Mouse (Mus musculus): ENCODE results near the gene Nvl. TPM values are rescaled to one million over a fixed set of nuclear protein-coding genes. Genes with fewer than 3 reads are reported as not detected.

The Nvl gene
- 40.6 and 45.2 TPM in 2 replicates for polyA plus RNA-seq (2015; fragmentation: Nextera tagmentation; extraction: Ambion mirVana)

GRCm38 (mm10) chr1:181143950-181144836 lies at the start of gene Nvl, which contains the start of gene Cnih4:
Gene Nvl (minus strand): TSS chr1:181144204.
Gene Cnih4 (plus strand): TSS chr1:181144693.
- H3K4me1 ChIP-seq (replicated peaks) = peaks cover 21% of the 10 kb centered on the region
- no peaks in the 10 kb centered on the region for H3K27me3 ChIP-seq
- H3K27ac ChIP-seq = peak within 1 kb of the TSS; percentile 76
- ATAC-seq (ENCODE audit: low FRiP score) = peak; percentile 100
- H3K9ac ChIP-seq = peak within 1 kb of the TSS; percentile 84
- H3K4me3 ChIP-seq = peak within 1 kb of the TSS; percentile 83
- H3K9me3 ChIP-seq = no peaks in the 10 kb centered on the region
- WGBS = under 1% methylated on average over 52 of the region's 52 CpGs
- H3K4me2 ChIP-seq = peak within 1 kb of the TSS; percentile 68
- H3K36me3 ChIP-seq = peaks cover 24% of the 10 kb centered on the region

- Histone ChIP-seq H3K36me3 (peaks cover 78% of the 10 kb centered on the region), H3K27me3 (no peaks in the 10 kb centered on the region), H3K27ac (no peak overlapping the region), H3K4me1 (replicated peaks) (no peaks in the 10 kb centered on the region), H3K4me3 (no peak overlapping the region), H3K4me2 (no peak overlapping the region), H3K9ac (no peak overlapping the region), H3K9me3 (no peaks in the 10 kb centered on the region)
- WGBS = 92% methylated on average over 4 of the region's 4 CpGs
- no peak for ATAC-seq (ENCODE audit: low FRiP score)
These were observed 44.9 kb upstream of the Nvl start for GRCm38 (mm10) chr1:181188925-181189324.

- H3K36me3 ChIP-seq = peaks cover 57% of the 10 kb centered on the region
These were observed 26.2 kb upstream of the Nvl start for GRCm38 (mm10) chr1:181170210-181170609.

GRCm38 (mm10) chr1:181168377-181168776 lies 24.4 kb upstream of the Nvl start:
- Histone ChIP-seq H3K4me3 (no peak overlapping the region), H3K4me1 (replicated peaks) (no peaks in the 10 kb centered on the region), H3K9ac (no peak overlapping the region), H3K27me3 (no peaks in the 10 kb centered on the region), H3K4me2 (no peak overlapping the region), H3K27ac (no peak overlapping the region), H3K9me3 (no peaks in the 10 kb centered on the region), H3K36me3 (peaks cover 64% of the 10 kb centered on the region)
- ATAC-seq (ENCODE audit: low FRiP score) = no peak
- 80% methylated on average over 3 of the region's 3 CpGs for WGBS

More at GRCm38 (mm10) chr1:181170210-181170609, 26.2 kb upstream of the Nvl start:
- Histone ChIP-seq H3K4me2 (no peak overlapping the region), H3K27ac (no peak overlapping the region), H3K9ac (no peak overlapping the region), H3K4me1 (replicated peaks) (no peaks in the 10 kb centered on the region), H3K9me3 (no peaks in the 10 kb centered on the region), H3K27me3 (no peaks in the 10 kb centered on the region), H3K4me3 (no peak overlapping the region)
- ATAC-seq (ENCODE audit: low FRiP score) = no peak
- WGBS = 91% methylated on average over 8 of the region's 8 CpGs

DNA sequence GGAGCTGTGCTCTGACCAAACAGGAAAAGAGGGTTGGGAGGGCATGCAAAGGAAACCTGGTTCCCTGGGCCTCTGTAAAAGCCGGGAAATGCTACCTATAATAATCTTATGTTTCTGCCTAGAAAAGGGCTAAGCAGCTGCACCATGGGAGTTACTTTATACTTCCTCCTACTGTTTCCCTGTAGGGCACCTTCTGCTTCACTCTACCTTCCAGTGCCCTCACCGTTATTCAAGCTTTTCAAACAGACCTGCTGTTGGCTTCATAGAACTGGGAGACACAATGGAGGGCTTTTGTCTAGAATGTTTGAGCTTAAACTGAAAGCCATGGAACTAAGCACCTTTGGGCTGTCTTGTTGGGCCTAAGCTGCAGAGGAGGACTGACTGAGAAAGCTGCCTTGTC lies 23.8 kb upstream of the Nvl start:
- Histone ChIP-seq H3K4me3 (no peak overlapping the region), H3K27ac (0 out of 2 replicates have a peak overlapping the region, but pooled peaks have one; percentile 18), H3K9ac (no peak overlapping the region), H3K4me1 (replicated peaks) (no peaks in the 10 kb centered on the region), H3K27me3 (no peaks in the 10 kb centered on the region), H3K36me3 (peaks cover 70% of the 10 kb centered on the region), H3K9me3 (no peaks in the 10 kb centered on the region), H3K4me2 (no peak overlapping the region)
- 79% methylated on average over 2 of the region's 2 CpGs for WGBS
- no peak for ATAC-seq (ENCODE audit: low FRiP score)

DNA sequence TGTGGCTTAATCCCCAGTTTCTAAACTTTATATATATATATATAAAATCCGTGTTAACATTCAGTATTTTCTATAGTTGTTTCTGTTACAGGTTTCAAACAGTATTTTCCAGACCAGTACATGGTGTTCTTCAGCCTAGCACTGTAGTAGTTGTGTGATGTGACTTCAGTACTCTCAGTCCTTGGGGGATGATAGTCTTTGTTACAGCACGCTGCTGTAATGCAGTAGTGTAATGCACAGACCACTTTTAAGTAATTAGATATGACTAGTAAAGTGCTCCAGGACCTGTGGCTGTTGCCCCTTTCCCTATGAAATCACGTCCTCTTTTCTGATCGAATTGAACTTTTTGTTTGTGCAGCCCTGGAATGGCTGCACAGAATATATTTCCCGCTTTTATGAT lies 7.5 kb upstream of the Nvl start:
- WGBS = 39% methylated on average over 5 of the region's 5 CpGs

DNA sequence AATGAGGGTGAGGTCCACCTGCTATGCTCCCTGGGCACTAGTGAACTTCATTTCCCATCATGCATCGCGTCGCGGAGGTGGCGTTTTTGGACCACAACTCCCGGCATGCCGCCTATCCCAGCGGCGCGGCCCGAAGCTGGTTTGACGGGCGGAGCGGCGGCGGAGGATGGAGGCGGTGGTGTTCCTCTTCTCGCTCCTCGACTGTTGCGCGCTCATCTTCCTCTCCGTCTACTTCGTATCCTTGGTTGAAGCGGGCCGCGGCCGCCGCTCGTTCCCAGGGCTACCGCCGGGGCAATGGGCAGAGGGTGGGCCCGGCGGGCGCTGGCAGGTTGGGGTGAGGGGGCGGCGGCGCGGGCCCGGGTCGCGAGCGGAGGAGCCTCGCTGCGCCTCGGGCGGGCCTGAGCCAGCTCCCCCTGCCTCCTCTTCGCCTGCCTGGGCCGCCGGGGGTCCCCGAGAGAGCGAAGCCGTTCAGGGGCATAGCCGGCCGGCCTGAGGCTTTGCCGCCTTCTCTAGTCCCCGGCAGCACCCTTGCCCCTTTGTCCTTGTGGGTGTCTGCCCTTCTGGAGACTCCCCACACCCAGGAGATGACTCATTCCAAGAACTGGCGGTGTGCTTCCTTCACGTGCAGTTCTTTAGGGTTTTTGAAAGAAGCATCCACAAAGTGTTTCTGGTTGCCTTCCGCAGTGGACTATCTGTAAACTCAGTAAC lies 7.0 kb upstream of the Nvl start:
- H3K9me3 ChIP-seq = no peaks in the 10 kb centered on the region
- under 1% methylated on average over 52 of the region's 59 CpGs for WGBS
- H3K4me2 ChIP-seq = peak overlapping the region; percentile 76
- H3K27ac ChIP-seq = peak overlapping the region; percentile 92
- H3K36me3 ChIP-seq = peaks cover 22% of the 10 kb centered on the region
- ATAC-seq (ENCODE audit: low FRiP score) = peak; percentile 89
- H3K4me1 ChIP-seq (replicated peaks) = peaks cover 22% of the 10 kb centered on the region
- peak overlapping the region; percentile 95 for H3K4me3 ChIP-seq
- peak overlapping the region; percentile 95 for H3K9ac ChIP-seq
- no peaks in the 10 kb centered on the region for H3K27me3 ChIP-seq

More for the DNA sequence above, 7.5 kb upstream of the Nvl start:
- Histone ChIP-seq H3K4me2 (peak overlapping the region; percentile 76), H3K27ac (no peak overlapping the region), H3K9ac (peak overlapping the region; percentile 95), H3K9me3 (no peaks in the 10 kb centered on the region), H3K4me1 (replicated peaks) (peaks cover 22% of the 10 kb centered on the region), H3K27me3 (no peaks in the 10 kb centered on the region), H3K4me3 (peak overlapping the region; percentile 95), H3K36me3 (peaks cover 23% of the 10 kb centered on the region)
- ATAC-seq (ENCODE audit: low FRiP score) = no peak; the same call in 1 of the 2 replicates

GRCm38 (mm10) chr1:181150431-181150826 lies 6.4 kb upstream of the Nvl start:
- Histone ChIP-seq H3K27me3 (no peaks in the 10 kb centered on the region), H3K36me3 (peaks cover 16% of the 10 kb centered on the region), H3K27ac (no peak overlapping the region), H3K4me1 (replicated peaks) (peaks cover 23% of the 10 kb centered on the region), H3K9ac (no peak overlapping the region), H3K4me2 (no peak overlapping the region), H3K9me3 (no peaks in the 10 kb centered on the region), H3K4me3 (peak overlapping the region; percentile 95)
- WGBS = 64% methylated on average over 3 of the region's 3 CpGs
- ATAC-seq (ENCODE audit: low FRiP score) = peak; percentile 46

- 85% methylated on average over 3 of the region's 3 CpGs for WGBS
- Histone ChIP-seq H3K4me3 (no peak overlapping the region), H3K27me3 (no peaks in the 10 kb centered on the region), H3K4me2 (no peak overlapping the region), H3K27ac (no peak overlapping the region), H3K9ac (no peak overlapping the region), H3K9me3 (no peaks in the 10 kb centered on the region), H3K36me3 (peaks cover 7% of the 10 kb centered on the region), H3K4me1 (replicated peaks) (peaks cover 31% of the 10 kb centered on the region)
- ATAC-seq (ENCODE audit: low FRiP score) = no peak
These were observed 5.5 kb upstream of the Nvl start for GRCm38 (mm10) chr1:181149373-181150017.

- peaks cover 27% of the 10 kb centered on the region for H3K4me1 ChIP-seq (replicated peaks)
- no peak overlapping the region for H3K4me3 ChIP-seq
- ATAC-seq (ENCODE audit: low FRiP score) = no peak
- no peaks in the 10 kb centered on the region for H3K9me3 ChIP-seq
- no peak overlapping the region for H3K4me2 ChIP-seq
- 76% methylated on average over 5 of the region's 5 CpGs for WGBS
- no peaks in the 10 kb centered on the region for H3K27me3 ChIP-seq
- no peak overlapping the region for H3K9ac ChIP-seq
- no peak overlapping the region for H3K27ac ChIP-seq
- no peaks in the 10 kb centered on the region for H3K36me3 ChIP-seq
These were observed 4.5 kb upstream of the Nvl start for GRCm38 (mm10) chr1:181148540-181148939.

GRCm38 (mm10) chr1:181146187-181146586 lies 2.2 kb upstream of the Nvl start:
- no peak for ATAC-seq (ENCODE audit: low FRiP score)
- Histone ChIP-seq H3K4me2 (no peak overlapping the region), H3K36me3 (peaks cover 5% of the 10 kb centered on the region), H3K9ac (no peak overlapping the region), H3K27me3 (no peaks in the 10 kb centered on the region), H3K9me3 (no peaks in the 10 kb centered on the region), H3K27ac (no peak overlapping the region), H3K4me3 (no peak overlapping the region), H3K4me1 (replicated peaks) (peaks cover 21% of the 10 kb centered on the region)
- WGBS = 96% methylated on average over 2 of the region's 2 CpGs

DNA sequence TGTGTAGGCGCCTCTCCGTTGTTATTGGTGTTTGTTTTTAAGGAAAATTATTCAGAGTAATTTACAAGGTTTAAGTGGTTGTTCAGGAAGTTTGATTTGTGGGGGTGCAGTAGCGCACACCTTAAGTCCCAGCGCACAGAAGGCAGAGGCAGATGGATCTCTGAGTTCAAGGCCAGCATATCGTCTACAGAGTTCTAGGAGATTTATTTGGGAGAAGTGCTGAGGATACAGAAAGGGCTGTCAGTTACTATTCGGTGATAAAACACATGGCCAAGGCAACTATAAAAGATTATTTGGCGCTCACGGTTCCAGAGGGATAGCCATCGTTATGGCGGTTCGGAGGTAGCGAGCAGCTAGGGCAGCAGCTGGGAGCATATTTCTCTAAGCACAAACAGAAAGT lies 962 bp upstream of the Nvl start:
- Histone ChIP-seq H3K4me2 (peak overlapping the region; percentile 68), H3K27me3 (no peaks in the 10 kb centered on the region), H3K4me3 (peak overlapping the region; percentile 83), H3K9me3 (no peaks in the 10 kb centered on the region), H3K36me3 (peaks cover 17% of the 10 kb centered on the region), H3K9ac (peak overlapping the region; percentile 69), H3K27ac (peak overlapping the region; percentile 76; the same call in 1 of the 2 replicates), H3K4me1 (replicated peaks) (peaks cover 21% of the 10 kb centered on the region)
- ATAC-seq (ENCODE audit: low FRiP score) = no peak
- 17% methylated on average over 12 of the region's 12 CpGs for WGBS

All from hindbrain, embryonic 13.5 days (tissue).